Mouse (Mus musculus) spleen, embryonic (tissue): ENCODE data around the gene Tmem211.

Experiments
- CTCF ChIA-PET: fragments of 350-600 bp; sonication (Branson Sonifier 250); formaldehyde crosslinking; loops from one replicate; lab custom pipeline; 2022; lab: Charles Lee

The Tmem211 gene

DNA sequence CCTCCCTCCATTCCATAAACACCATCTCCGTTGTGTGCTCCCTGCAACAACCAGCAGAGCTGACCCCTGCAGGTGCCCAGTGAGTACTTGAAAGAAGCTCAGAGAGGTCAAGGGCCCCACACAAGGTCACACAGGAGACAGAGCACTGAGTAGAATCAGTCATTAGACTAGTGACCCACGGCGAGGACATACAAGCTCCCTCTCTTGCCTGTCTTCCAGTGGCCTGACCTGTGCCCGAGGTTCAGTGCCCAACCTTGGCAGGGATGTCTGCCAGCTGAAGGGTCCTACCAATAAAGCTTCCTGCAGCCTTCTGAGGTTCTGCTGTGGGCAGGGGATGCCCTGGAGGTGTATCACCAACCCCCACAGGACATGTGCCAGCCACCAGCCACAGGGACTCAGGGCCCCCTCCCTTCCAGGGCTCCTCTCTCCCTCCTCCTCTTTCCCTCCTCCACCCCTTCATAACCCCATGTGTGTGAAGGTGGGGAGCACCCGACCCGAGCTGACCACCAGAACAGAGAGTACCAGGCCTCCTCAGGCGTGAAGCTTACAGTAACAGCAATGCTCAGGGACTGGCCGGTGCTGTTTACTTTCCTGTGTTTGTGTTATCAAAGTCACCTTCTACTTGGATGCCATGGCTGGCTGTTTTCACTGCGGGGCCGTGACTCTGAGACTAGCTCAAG lies 14.4 kb upstream of the Tmem211 start:
- CTCF ChIA-PET = no interaction called here

DNA sequence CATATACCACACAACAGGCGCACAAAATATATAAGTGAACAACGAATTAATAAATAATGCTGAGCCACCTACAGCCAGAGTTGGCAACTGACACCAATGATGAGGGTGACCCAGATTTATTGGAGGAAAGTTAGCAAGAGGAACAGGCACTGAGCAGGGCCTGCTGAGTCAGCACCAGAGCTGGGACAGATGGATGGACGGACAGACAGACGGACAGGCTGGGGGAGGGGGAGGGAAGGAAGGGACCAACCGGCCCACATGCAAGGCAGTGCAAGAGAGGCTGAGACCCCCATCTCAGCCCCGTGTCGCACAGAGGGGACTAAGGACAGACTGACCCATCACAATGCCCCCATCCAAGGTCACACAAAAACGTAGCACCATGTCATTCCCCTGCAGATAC lies 12.7 kb upstream of the Tmem211 start:
- CTCF ChIA-PET = no interaction called here

DNA sequence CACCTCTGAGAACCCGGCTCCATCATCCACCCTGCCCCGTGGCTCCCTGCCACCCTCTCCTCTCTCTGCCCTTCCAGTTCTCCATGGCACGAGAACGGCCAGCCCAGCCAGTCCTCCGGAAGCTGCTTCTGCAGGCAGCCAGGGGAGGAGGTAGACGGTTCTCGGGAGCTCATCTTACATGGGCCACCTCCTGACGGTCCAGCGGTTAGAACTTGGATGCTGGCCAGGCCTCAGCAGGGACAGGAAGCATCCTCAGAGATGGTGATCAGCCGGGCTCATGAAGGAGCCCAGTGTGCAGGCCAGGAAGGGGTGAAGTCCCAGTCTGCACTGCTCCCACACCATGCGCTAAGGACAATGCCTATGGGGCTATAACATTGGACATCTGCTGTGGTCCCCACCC lies 12.3 kb upstream of the Tmem211 start:
- CTCF ChIA-PET = no interaction called here

DNA sequence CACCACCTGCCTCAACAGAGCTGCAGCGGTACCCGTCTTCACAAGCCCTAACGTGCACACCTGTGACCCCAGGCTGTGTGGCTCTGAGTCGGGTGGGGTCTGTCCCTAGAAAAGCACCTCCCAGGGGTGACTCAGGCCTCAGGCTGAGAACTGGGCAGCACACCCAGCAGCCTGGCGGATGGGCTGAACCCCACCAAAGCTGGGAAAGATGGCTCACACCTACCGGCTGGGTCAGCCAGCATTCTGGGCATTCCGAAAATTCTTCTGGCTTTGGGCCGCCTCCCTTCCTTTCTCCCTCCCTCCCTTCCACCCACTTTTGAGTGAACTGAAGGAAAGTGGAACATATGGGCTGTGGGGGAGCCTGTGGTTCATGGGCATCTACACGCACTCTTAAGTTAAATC lies 11.1 kb upstream of the Tmem211 start:
- CTCF ChIA-PET = no interaction called here

DNA sequence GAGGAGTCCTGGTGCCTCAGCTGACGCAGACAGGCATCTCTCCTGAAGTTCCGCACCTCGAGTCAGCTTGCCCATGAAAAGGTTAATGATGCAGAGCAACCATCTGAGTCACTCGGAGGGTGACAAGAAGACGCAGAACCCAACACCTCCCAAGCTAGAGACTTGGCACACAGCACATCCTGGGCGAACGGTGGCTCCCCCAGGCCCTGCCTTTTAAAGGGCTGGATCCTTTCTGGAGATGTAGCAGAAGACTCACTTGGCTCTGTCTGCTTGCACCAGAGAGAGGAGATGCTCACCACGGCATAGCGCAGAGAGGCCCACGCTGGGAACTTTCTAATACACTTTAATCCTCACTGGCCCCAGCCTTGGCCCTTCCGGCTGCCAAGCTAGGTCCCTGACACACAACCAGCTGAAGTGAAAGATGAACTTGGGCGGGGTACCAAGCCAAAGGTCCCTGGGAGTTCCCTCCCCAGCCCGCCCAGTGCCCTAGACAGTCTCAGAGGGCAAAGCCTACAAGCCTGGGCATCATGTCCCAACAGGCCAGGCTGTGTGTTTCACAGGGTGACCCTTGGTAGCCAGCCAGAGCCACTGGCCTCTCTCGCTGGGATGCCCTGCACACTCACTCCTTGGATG lies 10.3 kb upstream of the Tmem211 start:
- CTCF ChIA-PET = no interaction called here

DNA sequence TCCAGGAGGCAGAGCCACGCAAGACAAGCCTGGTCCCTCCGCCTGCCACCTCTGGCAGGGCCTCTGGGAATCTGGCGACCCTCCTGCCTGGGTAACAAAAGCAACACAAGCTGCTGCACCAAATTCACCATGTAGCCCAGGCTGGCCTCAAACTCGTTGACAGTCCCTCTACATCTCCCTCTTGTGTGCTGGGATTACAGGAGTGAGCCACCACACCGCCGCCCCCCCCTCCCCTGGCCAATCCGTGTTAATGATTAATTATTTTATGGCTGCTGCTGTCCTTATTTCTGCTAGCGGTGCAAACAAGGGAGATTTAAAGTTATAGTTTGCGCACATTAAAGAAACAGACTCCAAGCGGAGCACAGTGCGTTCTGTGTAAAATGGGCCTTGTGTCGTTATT lies 9.6 kb upstream of the Tmem211 start:
- CTCF ChIA-PET = no interaction called here

DNA sequence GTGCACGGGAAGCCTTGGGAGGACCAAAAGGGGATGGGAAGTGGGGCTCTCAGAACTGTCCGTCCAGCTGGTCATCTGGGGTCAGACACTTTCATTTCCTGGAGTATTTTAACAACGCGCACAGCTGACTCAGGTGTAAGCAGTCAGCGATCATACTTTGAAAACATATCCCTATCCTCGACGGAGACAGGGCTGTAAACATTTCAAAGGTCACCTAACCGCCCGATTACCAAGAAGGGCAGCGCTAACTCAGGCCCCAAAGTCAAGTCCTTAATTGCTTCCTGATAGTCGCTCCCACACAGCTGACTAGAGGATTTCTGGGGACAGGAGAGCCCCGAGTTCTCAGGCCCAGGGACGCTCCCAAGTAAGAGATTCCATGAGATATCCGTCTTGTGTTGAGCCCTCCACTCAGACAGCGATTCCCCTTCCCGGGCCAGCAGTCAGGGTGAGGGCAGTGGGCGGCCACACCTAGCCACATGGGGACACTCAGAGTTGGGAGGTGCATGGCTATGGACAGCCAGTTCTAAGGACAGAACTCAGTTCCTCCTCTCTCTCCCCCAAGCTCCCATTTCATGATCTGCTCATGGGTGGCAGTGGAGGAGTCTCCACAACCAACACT lies 8.0 kb upstream of the Tmem211 start:
- CTCF ChIA-PET = no interaction called here

DNA sequence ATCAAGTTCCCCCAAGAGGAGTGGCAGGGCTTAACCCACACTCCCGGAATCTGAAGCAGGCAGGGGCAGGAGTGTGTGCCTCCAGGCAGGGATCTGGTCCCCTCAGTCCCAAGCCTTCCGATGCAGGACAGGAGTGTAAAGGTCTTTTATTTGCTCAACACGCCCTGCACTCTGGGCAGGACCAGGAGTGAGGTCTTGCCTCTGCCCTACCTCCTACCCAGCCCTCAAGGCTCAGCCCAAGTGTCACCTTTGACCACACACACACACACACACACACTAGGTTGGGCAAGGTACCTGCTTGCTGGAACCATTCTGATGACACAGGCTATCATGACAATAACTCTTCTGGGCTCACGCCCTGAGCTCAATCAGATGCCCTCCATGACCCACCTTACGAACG lies 7.3 kb upstream of the Tmem211 start:
- CTCF ChIA-PET = no interaction called here

DNA sequence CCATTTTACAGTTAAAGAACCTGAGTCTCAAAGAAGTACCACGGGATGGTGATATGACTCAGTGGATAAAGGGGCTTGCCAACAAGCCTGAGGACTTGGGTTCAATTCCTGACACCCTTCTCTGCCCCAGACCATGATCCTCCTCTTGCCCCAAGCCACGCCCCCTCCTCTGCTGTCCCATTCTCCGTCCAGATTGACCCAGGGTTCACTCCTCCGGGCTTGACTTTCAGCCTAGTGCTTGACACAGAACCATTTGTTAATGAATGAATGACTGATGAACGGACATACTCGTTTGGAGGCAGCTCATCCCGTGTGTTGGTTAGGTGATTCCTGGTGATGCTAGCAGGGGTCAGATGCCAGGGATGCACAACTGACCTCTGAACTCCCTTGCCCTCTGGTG lies 6.8 kb upstream of the Tmem211 start:
- CTCF ChIA-PET = no interaction called here

DNA sequence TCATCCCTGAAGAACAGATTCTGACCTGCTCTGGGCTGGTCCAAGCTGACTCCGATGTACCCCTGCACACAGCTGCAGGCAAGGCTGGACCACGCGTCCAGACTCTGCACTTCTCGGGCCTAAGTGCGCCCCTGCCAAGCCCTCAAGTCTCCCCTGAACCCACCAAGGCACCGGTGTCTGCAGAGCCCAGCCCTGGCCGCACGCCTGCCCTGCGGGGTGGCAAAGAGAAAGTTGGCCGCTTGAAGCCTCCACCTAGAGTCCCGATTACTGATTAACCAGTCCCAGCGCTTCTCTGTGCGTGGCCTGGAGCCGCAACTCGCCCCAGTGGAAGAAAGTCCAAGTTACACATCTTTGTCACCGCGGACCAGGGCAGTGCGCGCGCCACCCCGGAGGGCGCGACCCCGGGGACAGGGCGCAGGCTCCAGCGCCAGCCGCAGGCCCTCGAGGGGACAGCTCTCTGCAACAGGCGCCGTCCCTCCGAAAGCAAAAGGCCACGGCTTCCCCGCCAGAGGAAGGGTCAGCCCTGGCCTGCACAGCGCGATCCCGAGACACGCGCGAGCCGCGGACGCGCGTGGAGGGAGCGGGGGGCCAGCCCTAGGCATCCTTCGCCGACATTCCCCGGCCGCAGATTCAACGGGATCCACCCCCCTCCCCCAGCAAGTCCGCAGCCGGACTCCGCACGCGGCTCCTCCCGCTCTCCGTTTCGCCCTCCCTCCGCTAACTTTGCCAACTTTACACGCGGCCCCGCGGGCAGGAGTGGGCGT lies 6.1 kb upstream of the Tmem211 start:
- CTCF ChIA-PET = no interaction called here

DNA sequence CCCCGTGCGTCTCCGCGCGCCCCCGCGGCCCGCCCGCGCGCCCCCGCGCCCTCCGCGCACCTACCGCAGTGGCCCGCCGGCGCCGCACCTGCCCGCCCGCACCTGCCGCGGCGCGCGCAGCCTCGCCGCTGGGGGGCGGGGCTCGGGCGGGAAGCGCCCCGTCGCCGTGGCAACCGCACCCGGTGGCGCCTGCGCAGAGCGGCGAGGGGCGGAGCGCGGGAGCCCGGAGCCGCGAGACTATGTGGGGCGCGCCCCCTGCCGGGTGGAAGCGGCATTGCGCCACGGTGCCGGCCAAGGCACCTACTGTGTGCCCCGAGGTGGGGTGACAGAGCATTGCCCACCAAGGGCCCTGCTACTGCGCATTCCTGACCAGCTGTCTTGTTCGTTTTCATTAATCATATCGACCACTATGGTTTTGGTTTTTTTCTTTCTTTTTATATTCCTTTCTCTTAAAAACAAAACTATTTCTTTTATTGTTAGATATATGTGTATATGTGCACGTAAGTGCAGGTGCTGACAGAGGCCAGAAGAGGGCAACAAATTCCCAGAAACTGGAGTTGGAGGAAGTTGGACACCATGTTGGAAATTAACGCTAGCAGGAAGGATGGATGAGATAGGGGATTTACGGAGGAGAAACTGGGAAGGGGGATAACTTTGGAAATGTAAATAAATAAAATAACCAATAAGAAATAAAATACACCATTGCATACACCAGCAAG lies 5.4 kb upstream of the Tmem211 start, which contains the start of gene 2900026A02Rik:
Gene 2900026A02Rik (minus strand): TSS at position 90 of the 719 bp plus-strand sequence.
- CTCF ChIA-PET = no interaction called here

DNA sequence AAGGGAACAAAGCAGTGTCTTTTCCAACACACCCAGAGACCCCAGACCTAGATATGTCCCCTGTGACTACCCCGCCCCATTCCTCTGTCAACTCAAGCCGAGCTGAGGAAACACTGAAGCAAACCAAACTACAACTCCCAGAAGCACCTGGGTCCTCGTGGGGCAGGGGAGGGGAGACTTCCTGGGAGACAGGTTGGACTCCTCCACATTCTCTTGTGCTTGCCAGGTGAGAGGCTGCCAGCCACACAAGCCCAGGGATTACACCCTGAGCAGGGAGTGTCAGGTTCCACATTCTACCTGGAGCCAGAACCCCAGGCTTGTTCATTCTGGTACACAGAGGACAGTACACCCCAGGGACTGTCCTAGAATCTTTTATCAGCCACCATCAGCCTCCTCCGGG lies 2.8 kb upstream of the Tmem211 start:
- CTCF ChIA-PET = no interaction called here

DNA sequence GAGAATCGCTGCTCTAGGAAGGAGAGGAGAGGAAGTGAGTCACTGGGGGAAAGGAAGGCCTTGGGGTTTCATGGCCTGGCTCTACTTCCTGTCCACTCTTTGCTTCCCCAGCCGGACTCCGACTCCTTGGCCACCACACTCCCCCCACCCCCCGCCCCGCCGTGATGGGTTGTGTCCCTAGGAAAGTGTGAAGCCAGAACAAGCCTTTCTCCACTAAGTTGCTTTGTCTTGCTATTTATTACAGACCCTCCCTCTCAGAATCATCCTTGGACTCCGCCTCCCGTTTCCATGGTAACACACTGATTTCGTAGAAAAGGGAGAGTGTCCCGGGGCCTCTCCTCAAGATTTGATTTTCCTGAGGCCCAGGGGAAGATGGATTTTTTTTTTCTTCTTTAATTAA lies 1.4 kb upstream of the Tmem211 start:
- CTCF ChIA-PET = no interaction called here

DNA sequence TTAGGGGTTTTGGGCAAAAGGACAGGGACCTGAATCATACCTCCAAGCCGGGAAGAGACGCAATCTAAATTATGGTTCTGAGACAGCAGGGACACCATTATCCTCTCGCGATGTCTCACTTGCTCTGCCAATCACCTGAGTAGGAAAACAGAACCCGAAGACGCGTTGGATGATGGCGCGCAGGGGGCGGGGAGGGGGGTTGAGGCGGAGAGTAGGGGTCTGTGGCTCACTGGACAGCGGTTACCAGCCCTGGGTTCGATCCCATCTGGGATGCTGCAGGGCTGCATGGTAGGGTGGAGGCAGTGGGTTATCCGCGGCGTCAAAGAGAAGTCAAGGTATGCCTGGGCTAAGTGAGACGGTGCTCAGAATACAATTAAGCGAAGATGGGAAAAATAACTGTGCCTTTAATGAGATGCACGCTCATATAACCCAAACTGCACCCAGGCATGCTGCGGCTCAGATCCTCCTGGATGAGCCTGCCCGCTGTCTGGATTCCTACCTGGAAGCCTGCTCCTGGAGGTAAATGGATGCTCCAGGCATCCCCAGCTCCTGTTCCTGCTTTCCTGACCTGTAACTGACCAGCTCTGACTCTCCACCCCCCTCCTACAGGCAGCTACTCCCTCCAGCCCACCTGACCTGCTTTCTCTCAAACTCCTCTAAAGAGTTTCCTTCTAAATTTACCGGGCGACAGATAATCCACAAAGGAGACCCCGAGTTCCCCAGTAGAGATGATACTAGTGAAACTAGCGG lies 848 bp upstream of the Tmem211 start:
- CTCF ChIA-PET = no interaction called here

DNA sequence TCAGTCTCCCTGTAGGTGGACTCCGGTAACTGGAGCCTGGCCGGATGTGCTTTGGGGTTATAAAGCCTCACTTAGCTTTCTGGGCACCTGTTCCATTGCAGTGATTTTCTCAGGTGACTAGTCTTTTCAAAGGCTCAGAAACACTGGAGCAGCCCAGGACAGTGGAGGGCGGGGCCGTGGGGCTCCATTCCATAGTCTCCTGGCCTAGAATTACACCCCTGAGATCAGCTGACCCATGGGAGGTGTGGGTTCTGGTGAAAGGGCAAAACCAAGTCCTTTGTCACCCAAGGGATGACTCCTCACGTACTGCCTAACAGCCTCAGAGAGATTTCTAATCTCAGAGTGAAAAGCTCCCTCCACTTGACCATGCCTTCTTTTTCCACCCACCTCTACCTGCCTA lies 3.5 kb downstream of the Tmem211 start:
- CTCF ChIA-PET = no interaction called here

DNA sequence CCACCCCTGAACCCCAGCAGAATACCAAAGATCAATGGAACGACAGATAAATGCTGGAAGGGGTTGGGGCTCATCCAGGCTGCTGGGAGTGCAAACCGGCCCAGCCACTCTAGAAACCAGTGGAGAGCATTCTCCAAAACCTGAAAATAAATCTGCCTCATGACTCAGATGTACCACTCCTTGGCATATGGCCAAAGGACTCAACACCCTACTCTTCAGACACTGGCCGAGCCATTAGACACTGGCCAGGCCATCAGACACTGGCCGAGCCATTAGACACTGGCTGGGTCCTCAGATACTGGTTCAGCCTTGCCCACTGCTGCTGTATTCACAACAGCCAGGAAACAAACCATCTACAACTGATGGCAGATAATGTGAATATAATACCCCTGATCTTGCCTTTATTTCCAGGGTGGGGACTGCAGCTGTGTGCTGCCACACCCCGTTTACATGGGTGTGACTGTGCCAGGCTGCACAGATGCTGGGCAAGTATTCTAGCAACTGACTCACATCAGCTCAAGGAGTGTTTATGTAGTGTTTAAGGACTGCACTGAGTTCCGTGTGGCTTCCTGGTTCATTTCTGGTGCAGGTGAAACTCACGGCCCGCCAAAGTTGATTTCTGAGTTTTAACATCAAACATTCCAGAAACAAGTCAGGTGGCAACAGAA lies 22.7 kb downstream of the Tmem211 start:
- CTCF ChIA-PET = interaction anchor here (0.6 kb wide), 1 partner anchor 47 kb away, joined by 5 read pairs; no protein-coding TSS in a partner anchor

DNA sequence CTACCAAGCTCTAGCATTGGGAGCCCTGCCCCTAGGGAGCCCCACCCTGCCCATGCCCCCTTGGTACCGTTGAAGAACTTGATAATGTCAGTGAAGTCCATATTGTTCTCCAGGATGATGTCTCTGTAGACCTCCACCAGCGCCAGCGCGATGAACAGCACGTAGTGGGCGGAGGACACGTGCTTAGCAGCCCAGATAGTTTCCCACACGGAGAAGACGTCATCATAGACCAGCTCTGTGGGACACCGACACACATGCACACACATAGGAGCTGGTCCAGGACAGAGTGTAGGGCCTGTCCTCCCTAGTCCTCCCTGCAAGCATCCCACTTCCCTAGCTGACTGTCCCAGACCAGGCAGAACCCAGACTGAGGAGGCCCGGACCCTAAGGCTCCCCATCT lies 24.1 kb downstream of the Tmem211 start:
- CTCF ChIA-PET = no interaction called here

DNA sequence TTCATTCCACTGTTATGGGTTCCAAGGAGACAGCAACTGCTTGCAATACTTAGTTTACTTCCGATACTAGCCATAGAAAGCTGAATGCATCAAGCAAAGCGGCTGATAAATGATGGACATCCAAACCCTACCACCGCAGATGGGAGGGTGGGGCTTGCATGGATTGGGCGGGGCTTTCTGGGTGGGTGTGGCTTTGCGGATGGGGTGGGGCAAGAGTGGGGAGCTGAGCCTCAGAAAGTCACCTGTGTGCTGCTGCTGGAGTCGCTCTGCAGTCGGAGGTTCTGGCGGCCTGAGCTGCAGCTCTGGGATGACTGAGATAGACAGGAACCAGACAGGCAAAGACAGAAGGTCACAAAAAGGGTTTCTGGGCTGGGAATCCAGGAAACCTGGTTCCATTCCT lies 38.9 kb downstream of the Tmem211 start:
- CTCF ChIA-PET = no interaction called here

DNA sequence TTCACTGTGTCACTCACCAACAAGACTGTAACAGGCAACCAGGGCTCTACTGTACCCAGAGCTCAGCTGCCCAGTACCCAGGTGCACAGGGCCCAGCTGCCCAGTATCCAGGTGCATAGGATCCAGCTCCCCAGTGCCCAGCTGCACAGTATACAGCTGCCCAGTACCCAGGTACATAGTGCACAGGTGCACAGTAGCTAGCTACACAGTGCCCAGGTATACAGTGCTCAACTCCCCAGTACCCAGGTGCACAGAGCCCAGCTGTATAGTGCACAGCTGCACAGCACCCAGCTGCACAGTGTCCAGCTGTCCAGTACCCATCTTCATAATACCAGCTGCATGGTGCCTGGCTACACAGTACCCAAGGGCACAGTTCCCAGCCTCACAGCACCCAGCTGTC lies 41.5 kb downstream of the Tmem211 start:
- CTCF ChIA-PET = no interaction called here

DNA sequence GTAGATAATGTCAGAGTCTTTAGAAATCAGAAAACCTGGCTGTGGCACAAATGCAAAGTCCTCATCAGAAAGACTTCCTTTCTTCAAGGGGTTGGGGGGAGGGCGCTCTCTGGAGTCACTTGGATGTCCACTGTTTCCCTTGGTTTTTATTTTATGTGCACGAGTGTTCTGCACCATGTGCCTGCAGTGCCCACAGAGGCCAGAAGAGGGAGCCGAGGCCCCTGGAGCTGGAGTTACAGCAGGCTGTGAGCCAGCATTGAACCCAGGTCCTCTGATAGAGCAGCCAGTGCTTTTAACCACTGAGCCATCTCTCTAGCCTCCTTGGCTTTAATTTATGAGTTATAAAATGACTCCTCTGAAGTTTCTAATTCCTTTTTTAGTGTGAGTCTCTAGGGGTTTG lies 43.3 kb downstream of the Tmem211 start:
- CTCF ChIA-PET = no interaction called here
